Mouse (Mus musculus) colon, adult 2 months (tissue): Measurements from ENCODE around the gene Emp1. TPM values are rescaled to one million over a fixed set of nuclear protein-coding genes. Genes with fewer than 3 reads are reported as not detected.

Experiments
- polyA plus RNA-seq: library from polyadenylated mRNA; depleted of rRNA; stranded (reverse); fragments of >200 nt; gene quantifications from 2 replicates; pipeline ENCODE4 v1.2.3, GENCODE M21; 2012; rRNA removed

Emp1 gene
- polyA plus RNA-seq, result 208 and 300 TPM in 2 replicates

GRCm38 (mm10) chr6:135362459-135363159, at the start of gene Emp1:
Gene Emp1 (plus strand): TSS chr6:135362545.

Other genes with a start within 250 kb of the Emp1 start
- gene Gprc5d, start 244.3 kb upstream of the Emp1 start, polyA plus RNA-seq, result 0.08 and 0.38 TPM in 2 replicates
- 2.2 and 2.6 TPM in 2 replicates for gene Fam234b, start 164.6 kb upstream of the Emp1 start, polyA plus RNA-seq
- gene Hebp1, start 164.5 kb upstream of the Emp1 start, polyA plus RNA-seq, result 4.2 and 7.5 TPM in 2 replicates
- gene Gsg1, start 108.2 kb upstream of the Emp1 start, polyA plus RNA-seq, result 0.48 and 0.59 TPM in 2 replicates
- gene Pbp2, start 52.1 kb upstream of the Emp1 start, polyA plus RNA-seq, result 0.12 and 0.37 TPM in 2 replicates